Mouse (Mus musculus) midbrain, embryonic 15.5 days (tissue): ENCODE measurements around the gene Gpatch8. TPM values are rescaled to one million over a fixed set of nuclear protein-coding genes. Genes with fewer than 3 reads are reported as not detected.

Experiments
- ATAC-seq: fragments of 200-750 bp; cut with Nextera tagmentation; replicated peaks from 2 replicates; pipeline ENCODE4 v1.8.0; 2017; ENCODE audit warnings: moderate TSS enrichment
- H3K27ac ChIP-seq: fragments of 300-500 bp; sonication (generic); 2 replicates; pipeline ENCODE4 v1.5.1; 2015; ENCODE audit warnings: mild to moderate bottlenecking, inconsistent platforms
- H3K27me3 ChIP-seq: fragments of 300-500 bp; sonication (generic); replicated peaks from 2 replicates; pipeline ENCODE4 v1.6.1; 2015; ENCODE audit warnings: inconsistent platforms
- H3K36me3 ChIP-seq: fragments of 300-500 bp; sonication (generic); replicated peaks from 2 replicates; pipeline ENCODE4 v1.6.1; 2015; ENCODE audit warnings: inconsistent platforms
- H3K4me1 ChIP-seq: fragments of 300-500 bp; sonication (generic); 2 replicates; pipeline ENCODE4 v1.6.1; 2015; ENCODE audit warnings: inconsistent platforms
- H3K4me2 ChIP-seq: fragments of 300-500 bp; sonication (generic); 2 replicates; pipeline ENCODE4 v1.6.1; 2015; ENCODE audit warnings: inconsistent platforms, mild to moderate bottlenecking, moderate library complexity
- H3K4me3 ChIP-seq: fragments of 300-500 bp; sonication (generic); 2 replicates; pipeline ENCODE4 v1.5.1; 2015; ENCODE audit warnings: mild to moderate bottlenecking, inconsistent platforms
- H3K9ac ChIP-seq: fragments of 300-500 bp; sonication (generic); 2 replicates; pipeline ENCODE4 v1.6.1; 2015; ENCODE audit warnings: mild to moderate bottlenecking, inconsistent platforms
- H3K9me3 ChIP-seq: fragments of 300-500 bp; sonication (generic); 2 replicates; pipeline ENCODE4 v1.6.1; 2016; ENCODE audit warnings: inconsistent platforms
- WGBS: fragments of 180-500 bp; shearing (Covaris S2); methylation state at CpG from one replicate; pipeline ENCODE4 v1.1.7; 2015; ENCODE audit warnings: mixed read lengths; 5-methylcytosine and 5-hydroxymethylcytosine counted together
- polyA plus RNA-seq: library from polyadenylated mRNA; unstranded; fragments of >200 nt; fragmentation: Nextera tagmentation; extraction: Ambion mirVana; gene quantifications from 2 replicates; pipeline ENCODE4 v1.2.1, GENCODE M21; 2015

The Gpatch8 gene
- polyA plus RNA-seq, 1 experiment from 2014 or later: 76.4 TPM

- WGBS: 75% methylated on average over 3 of the region's 3 CpGs
- peak overlapping the region; percentile 85; the same call in 1 of the 2 replicates for H3K4me2 ChIP-seq
These were observed 111.9 kb downstream of the Gpatch8 start for GRCm38 (mm10) chr11:102444321-102444720.

GRCm38 (mm10) chr11:102443740-102444139, 112.5 kb downstream of the Gpatch8 start:
- WGBS: 70% methylated on average over 12 of the region's 12 CpGs
- Histone ChIP-seq H3K4me2 (peak overlapping the region; percentile 5; the same call in 1 of the 2 replicates), H3K36me3 (peaks cover 26% of the 10 kb centered on the region), H3K9ac (no peak overlapping the region), H3K4me3 (no peak overlapping the region), H3K27me3 (no peaks in the 10 kb centered on the region), H3K27ac (no peak overlapping the region), H3K9me3 (no peaks in the 10 kb centered on the region), H3K4me1 (peaks cover 46% of the 10 kb centered on the region)
- no peak for ATAC-seq

More at GRCm38 (mm10) chr11:102444321-102444720, 111.9 kb downstream of the Gpatch8 start:
- Histone ChIP-seq H3K9me3 (no peaks in the 10 kb centered on the region), H3K4me3 (peak overlapping the region; percentile 97; the same call in 1 of the 2 replicates), H3K9ac (no peak overlapping the region), H3K36me3 (peaks cover 23% of the 10 kb centered on the region), H3K4me1 (peaks cover 44% of the 10 kb centered on the region), H3K27ac (no peak overlapping the region), H3K27me3 (no peaks in the 10 kb centered on the region; the same call in 1 of the 2 replicates)
- no peak for ATAC-seq

GRCm38 (mm10) chr11:102442089-102442488, 114.1 kb downstream of the Gpatch8 start:
- peaks cover 26% of the 10 kb centered on the region for H3K36me3 ChIP-seq
- H3K27ac ChIP-seq: no peak overlapping the region
- no peak overlapping the region for H3K4me2 ChIP-seq
- no peak overlapping the region for H3K4me3 ChIP-seq
- no peak overlapping the region for H3K9ac ChIP-seq
- H3K27me3 ChIP-seq: no peaks in the 10 kb centered on the region
- no peak for ATAC-seq
- H3K9me3 ChIP-seq: no peaks in the 10 kb centered on the region
- 90% methylated on average over 6 of the region's 6 CpGs for WGBS
- H3K4me1 ChIP-seq: peaks cover 51% of the 10 kb centered on the region

GRCm38 (mm10) chr11:102441434-102441833, 114.8 kb downstream of the Gpatch8 start:
- Histone ChIP-seq H3K9ac (no peak overlapping the region), H3K27ac (no peak overlapping the region), H3K4me1 (peaks cover 54% of the 10 kb centered on the region), H3K36me3 (peaks cover 27% of the 10 kb centered on the region), H3K9me3 (no peaks in the 10 kb centered on the region), H3K27me3 (no peaks in the 10 kb centered on the region), H3K4me2 (no peak overlapping the region), H3K4me3 (no peak overlapping the region)
- WGBS: 81% methylated on average over 3 of the region's 3 CpGs
- ATAC-seq: no peak

- 88% methylated on average over 8 of the region's 8 CpGs for WGBS
- no peak overlapping the region for H3K4me2 ChIP-seq
- H3K27ac ChIP-seq: no peak overlapping the region
- no peaks in the 10 kb centered on the region for H3K27me3 ChIP-seq
- ATAC-seq: no peak
- no peak overlapping the region for H3K4me3 ChIP-seq
- no peak overlapping the region for H3K9ac ChIP-seq
- H3K36me3 ChIP-seq: peaks cover 39% of the 10 kb centered on the region
- H3K4me1 ChIP-seq: peaks cover 42% of the 10 kb centered on the region
- no peaks in the 10 kb centered on the region for H3K9me3 ChIP-seq
These were observed 115.9 kb downstream of the Gpatch8 start for GRCm38 (mm10) chr11:102440255-102440654.

DNA sequence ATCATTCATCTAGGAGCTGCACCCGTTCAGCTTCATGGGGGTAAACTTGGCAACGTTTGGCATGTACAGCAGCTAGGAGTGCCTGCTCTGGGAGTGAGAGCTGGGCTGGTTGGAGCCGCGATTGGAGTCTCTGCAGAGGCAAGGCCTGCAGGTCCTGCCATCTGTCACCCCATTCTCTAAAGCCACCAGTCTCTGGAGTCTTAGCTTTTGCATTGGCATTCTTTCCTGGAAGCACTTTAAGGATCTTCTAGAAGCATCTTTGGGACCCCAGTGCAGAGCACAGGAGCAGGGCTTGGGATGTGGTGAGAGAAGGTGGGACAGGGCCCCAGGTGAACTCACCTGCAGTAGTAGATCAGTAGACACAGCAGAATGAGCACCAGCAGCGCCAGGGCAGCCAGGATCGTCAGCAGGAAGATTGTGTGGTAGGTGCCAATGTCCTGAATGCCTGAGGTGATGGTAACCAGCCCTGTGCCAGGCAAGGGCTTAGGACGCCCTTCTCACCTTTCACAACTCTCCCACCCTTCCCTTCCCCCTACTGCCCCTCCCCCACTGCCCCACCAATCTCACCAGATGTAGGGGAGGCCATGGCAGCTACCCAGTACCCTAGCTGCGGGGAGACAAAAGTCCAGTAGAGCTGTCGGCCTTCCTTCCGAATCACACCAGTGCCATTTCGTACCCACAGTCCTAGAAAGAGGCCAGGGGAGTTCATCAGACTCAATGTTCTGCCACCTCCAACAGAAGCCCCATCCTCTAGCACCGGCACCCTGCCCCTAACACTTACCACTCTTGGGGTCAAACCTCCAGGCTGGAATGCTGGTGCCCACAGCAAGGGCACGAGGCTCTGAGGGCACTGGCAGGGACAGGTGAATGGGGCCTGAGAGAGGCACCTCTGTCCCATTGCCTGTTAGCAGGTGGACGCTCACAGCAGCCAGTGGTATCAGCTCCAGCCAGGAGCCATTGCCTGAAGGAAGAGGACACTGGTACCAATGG, 116.8 kb downstream of the Gpatch8 start:
- H3K9me3 ChIP-seq: no peaks in the 10 kb centered on the region
- no peak overlapping the region for H3K4me2 ChIP-seq
- 78% methylated on average over 14 of the region's 14 CpGs for WGBS
- H3K36me3 ChIP-seq: peaks cover 47% of the 10 kb centered on the region
- H3K4me1 ChIP-seq: peaks cover 34% of the 10 kb centered on the region
- H3K27ac ChIP-seq: no peak overlapping the region
- no peak overlapping the region for H3K9ac ChIP-seq
- no peaks in the 10 kb centered on the region for H3K27me3 ChIP-seq
- no peak overlapping the region for H3K4me3 ChIP-seq
- ATAC-seq: no peak

- Histone ChIP-seq H3K27me3 (no peaks in the 10 kb centered on the region), H3K9me3 (no peaks in the 10 kb centered on the region), H3K9ac (peak overlapping the region; percentile 17; the same call in 1 of the 2 replicates), H3K4me2 (peak overlapping the region; percentile 46), H3K36me3 (peaks cover 47% of the 10 kb centered on the region), H3K27ac (peak overlapping the region; percentile 35; the same call in 1 of the 2 replicates), H3K4me1 (peaks cover 28% of the 10 kb centered on the region), H3K4me3 (peak overlapping the region; percentile 16)
- WGBS: 9% methylated on average over 77 of the region's 77 CpGs
- ATAC-seq: peak; percentile 27; the same call in 1 of the 2 replicates
These were observed 117.7 kb downstream of the Gpatch8 start for GRCm38 (mm10) chr11:102438212-102439092.

- WGBS: 5% methylated on average over 84 of the region's 87 CpGs
- H3K4me2 ChIP-seq: peak overlapping the region; percentile 46
- no peaks in the 10 kb centered on the region for H3K27me3 ChIP-seq
- no peak for ATAC-seq
- H3K9me3 ChIP-seq: no peaks in the 10 kb centered on the region
- H3K4me1 ChIP-seq: peaks cover 28% of the 10 kb centered on the region
- H3K27ac ChIP-seq: peak overlapping the region; percentile 15; the same call in 1 of the 2 replicates
- peak overlapping the region; percentile 17; the same call in 1 of the 2 replicates for H3K9ac ChIP-seq
- H3K36me3 ChIP-seq: peaks cover 40% of the 10 kb centered on the region
- peak overlapping the region; percentile 16 for H3K4me3 ChIP-seq
These were observed 118.8 kb downstream of the Gpatch8 start for GRCm38 (mm10) chr11:102437120-102438061.

DNA sequence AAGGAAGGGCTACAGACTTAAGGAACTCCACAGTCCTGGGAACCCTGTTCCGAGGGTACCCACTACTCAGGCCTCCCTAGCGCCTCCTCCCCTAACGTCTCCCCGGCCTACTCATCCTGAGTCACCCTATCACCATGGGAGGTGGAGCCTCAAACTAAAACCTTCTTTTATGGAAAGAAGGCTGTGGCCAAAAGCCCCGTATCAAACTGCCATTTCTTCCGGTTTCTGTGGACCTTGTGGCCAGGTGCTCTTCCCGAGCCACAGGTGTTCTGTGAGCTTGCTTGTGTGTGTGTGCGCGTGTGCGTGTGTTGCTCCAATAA, 119.8 kb downstream of the Gpatch8 start:
- H3K4me1 ChIP-seq: peaks cover 34% of the 10 kb centered on the region
- ATAC-seq: no peak

GRCm38 (mm10) chr11:102435754-102436470, 120.3 kb downstream of the Gpatch8 start:
- no peak for ATAC-seq
- peaks cover 40% of the 10 kb centered on the region for H3K36me3 ChIP-seq
- WGBS: 90% methylated on average over 18 of the region's 18 CpGs

More for the DNA sequence above, 119.8 kb downstream of the Gpatch8 start:
- peaks cover 40% of the 10 kb centered on the region for H3K36me3 ChIP-seq
- H3K4me2 ChIP-seq: no peak overlapping the region
- H3K27ac ChIP-seq: no peak overlapping the region
- WGBS: 81% methylated on average over 10 of the region's 10 CpGs
- no peaks in the 10 kb centered on the region for H3K27me3 ChIP-seq
- H3K4me3 ChIP-seq: no peak overlapping the region
- H3K9me3 ChIP-seq: no peaks in the 10 kb centered on the region
- no peak overlapping the region for H3K9ac ChIP-seq

More at GRCm38 (mm10) chr11:102435754-102436470, 120.3 kb downstream of the Gpatch8 start:
- Histone ChIP-seq H3K4me1 (peaks cover 39% of the 10 kb centered on the region), H3K9me3 (no peaks in the 10 kb centered on the region), H3K27ac (no peak overlapping the region), H3K9ac (no peak overlapping the region), H3K4me3 (no peak overlapping the region), H3K4me2 (no peak overlapping the region), H3K27me3 (no peaks in the 10 kb centered on the region)
